Mouse (Mus musculus): ENCODE data around the gene Thsd4. TPM values are rescaled to one million over a fixed set of nuclear protein-coding genes. Genes with fewer than 3 reads are reported as not detected.

Thsd4 gene
- polyA plus RNA-seq, 1 experiment: 1.3 TPM

- Histone ChIP-seq H3K27me3 (ENCODE audit: control insufficient read depth, insufficient read depth, insufficient read length) (no peaks in the 10 kb centered on the region), H3ac (ENCODE audit: control insufficient read depth, insufficient read length, low read depth) (no peak overlapping the region), H3K79me2 (ENCODE audit: control insufficient read depth, insufficient read depth) (no peaks in the 10 kb centered on the region), H3K79me3 (ENCODE audit: low read depth) (no peaks in the 10 kb centered on the region), H3K4me3 (ENCODE audit: insufficient read depth, poor library complexity, severe bottlenecking) (no peak overlapping the region), H3K36me3 (ENCODE audit: control insufficient read depth, insufficient read depth) (no peaks in the 10 kb centered on the region)
- TF ChIP-seq CEBPB (IDR thresholded peaks at IDR 0.05; ENCODE audit: low read depth) (no peak), MYOG (IDR thresholded peaks at IDR 0.05; ENCODE audit: control insufficient read depth, extremely low read depth, insufficient read length) (no peak), USF1 (IDR thresholded peaks at IDR 0.05; ENCODE audit: low read depth) (no peak), MAX (IDR thresholded peaks at IDR 0.05) (no peak), MYOD1 (IDR thresholded peaks at IDR 0.05; ENCODE audit: control insufficient read depth, insufficient read length, low read depth) (no peak), CTCF (IDR thresholded peaks at IDR 0.05; ENCODE audit: control insufficient read depth, insufficient read depth, insufficient read length) (no peak), FOSL1 (IDR thresholded peaks at IDR 0.05; ENCODE audit: insufficient read depth, low read length, poor library complexity, severe bottlenecking) (no peak)
Observed at GRCm38 (mm10) chr9:60405777-60406176, 116.1 kb downstream of the Thsd4 start.

- H3K36me3 ChIP-seq (ENCODE audit: control insufficient read depth, insufficient read depth): no peaks in the 10 kb centered on the region
- no peak for TF ChIP-seq MAX (IDR thresholded peaks at IDR 0.05)
- no peak for TF ChIP-seq MYOD1 (IDR thresholded peaks at IDR 0.05; ENCODE audit: control insufficient read depth, insufficient read length, low read depth)
- no peak for TF ChIP-seq USF1 (IDR thresholded peaks at IDR 0.05; ENCODE audit: low read depth)
- no peak for TF ChIP-seq FOSL1 (IDR thresholded peaks at IDR 0.05; ENCODE audit: insufficient read depth, low read length, poor library complexity, severe bottlenecking)
- TF ChIP-seq MYOG (IDR thresholded peaks at IDR 0.05; ENCODE audit: control insufficient read depth, extremely low read depth, insufficient read length): no peak
Observed at GRCm38 (mm10) chr9:60402681-60403080, 119.2 kb downstream of the Thsd4 start.

GRCm38 (mm10) chr9:60400001-60400400 is 121.8 kb downstream of the Thsd4 start:
- Histone ChIP-seq H3K36me3 (ENCODE audit: control insufficient read depth, insufficient read depth) (no peaks in the 10 kb centered on the region), H3K27me3 (ENCODE audit: control insufficient read depth, insufficient read depth, insufficient read length) (no peaks in the 10 kb centered on the region), H3K79me2 (ENCODE audit: control insufficient read depth, insufficient read depth) (no peaks in the 10 kb centered on the region), H3ac (ENCODE audit: control insufficient read depth, insufficient read length, low read depth) (no peak overlapping the region), H3K4me3 (ENCODE audit: insufficient read depth, poor library complexity, severe bottlenecking) (no peak overlapping the region), H3K79me3 (ENCODE audit: low read depth) (no peaks in the 10 kb centered on the region)
- TF ChIP-seq MYOD1 (IDR thresholded peaks at IDR 0.05; ENCODE audit: control insufficient read depth, insufficient read length, low read depth) (no peak), MYOG (IDR thresholded peaks at IDR 0.05; ENCODE audit: control insufficient read depth, extremely low read depth, insufficient read length) (no peak), CTCF (IDR thresholded peaks at IDR 0.05; ENCODE audit: control insufficient read depth, insufficient read depth, insufficient read length) (no peak), MAX (IDR thresholded peaks at IDR 0.05) (no peak), FOSL1 (IDR thresholded peaks at IDR 0.05; ENCODE audit: insufficient read depth, low read length, poor library complexity, severe bottlenecking) (no peak), CEBPB (IDR thresholded peaks at IDR 0.05; ENCODE audit: low read depth) (no peak), USF1 (IDR thresholded peaks at IDR 0.05; ENCODE audit: low read depth) (no peak)

More at GRCm38 (mm10) chr9:60402681-60403080, 119.2 kb downstream of the Thsd4 start:
- Histone ChIP-seq H3K79me2 (ENCODE audit: control insufficient read depth, insufficient read depth) (no peaks in the 10 kb centered on the region), H3ac (ENCODE audit: control insufficient read depth, insufficient read length, low read depth) (no peak overlapping the region), H3K27me3 (ENCODE audit: control insufficient read depth, insufficient read depth, insufficient read length) (no peaks in the 10 kb centered on the region), H3K4me3 (ENCODE audit: insufficient read depth, poor library complexity, severe bottlenecking) (no peak overlapping the region), H3K79me3 (ENCODE audit: low read depth) (no peaks in the 10 kb centered on the region)

- no peak for TF ChIP-seq FOSL1 (IDR thresholded peaks at IDR 0.05; ENCODE audit: insufficient read depth, low read length, poor library complexity, severe bottlenecking)
- no peak for TF ChIP-seq CTCF (IDR thresholded peaks at IDR 0.05; ENCODE audit: control insufficient read depth, insufficient read depth, insufficient read length)
- no peak for TF ChIP-seq MYOG (IDR thresholded peaks at IDR 0.05; ENCODE audit: control insufficient read depth, extremely low read depth, insufficient read length)
- TF ChIP-seq CEBPB (IDR thresholded peaks at IDR 0.05; ENCODE audit: low read depth): no peak
- TF ChIP-seq MAX (IDR thresholded peaks at IDR 0.05): no peak
- no peak for TF ChIP-seq USF1 (IDR thresholded peaks at IDR 0.05; ENCODE audit: low read depth)
- no peak for TF ChIP-seq MYOD1 (IDR thresholded peaks at IDR 0.05; ENCODE audit: control insufficient read depth, insufficient read length, low read depth)
- Histone ChIP-seq H3K79me3 (ENCODE audit: low read depth) (no peaks in the 10 kb centered on the region), H3K4me3 (ENCODE audit: insufficient read depth, poor library complexity, severe bottlenecking) (no peak overlapping the region), H3K27me3 (ENCODE audit: control insufficient read depth, insufficient read depth, insufficient read length) (no peaks in the 10 kb centered on the region), H3ac (ENCODE audit: control insufficient read depth, insufficient read length, low read depth) (no peak overlapping the region), H3K79me2 (ENCODE audit: control insufficient read depth, insufficient read depth) (no peaks in the 10 kb centered on the region), H3K36me3 (ENCODE audit: control insufficient read depth, insufficient read depth) (no peaks in the 10 kb centered on the region)
Observed at GRCm38 (mm10) chr9:60398073-60398472, 123.8 kb downstream of the Thsd4 start.

GRCm38 (mm10) chr9:60396096-60396495 is 125.8 kb downstream of the Thsd4 start:
- no peaks in the 10 kb centered on the region for H3K79me2 ChIP-seq (ENCODE audit: control insufficient read depth, insufficient read depth)
- no peaks in the 10 kb centered on the region for H3K36me3 ChIP-seq (ENCODE audit: control insufficient read depth, insufficient read depth)
- H3K79me3 ChIP-seq (ENCODE audit: low read depth): no peaks in the 10 kb centered on the region
- H3K4me3 ChIP-seq (ENCODE audit: insufficient read depth, poor library complexity, severe bottlenecking): no peak overlapping the region
- no peaks in the 10 kb centered on the region for H3K27me3 ChIP-seq (ENCODE audit: control insufficient read depth, insufficient read depth, insufficient read length)
- TF ChIP-seq USF1 (IDR thresholded peaks at IDR 0.05; ENCODE audit: low read depth) (no peak), MAX (IDR thresholded peaks at IDR 0.05) (no peak), CTCF (IDR thresholded peaks at IDR 0.05; ENCODE audit: control insufficient read depth, insufficient read depth, insufficient read length) (no peak), MYOG (IDR thresholded peaks at IDR 0.05; ENCODE audit: control insufficient read depth, extremely low read depth, insufficient read length) (no peak), CEBPB (IDR thresholded peaks at IDR 0.05; ENCODE audit: low read depth) (no peak), FOSL1 (IDR thresholded peaks at IDR 0.05; ENCODE audit: insufficient read depth, low read length, poor library complexity, severe bottlenecking) (no peak), MYOD1 (IDR thresholded peaks at IDR 0.05; ENCODE audit: control insufficient read depth, insufficient read length, low read depth) (no peak)
- H3ac ChIP-seq (ENCODE audit: control insufficient read depth, insufficient read length, low read depth): no peak overlapping the region

GRCm38 (mm10) chr9:60392916-60393315 is 128.9 kb downstream of the Thsd4 start:
- no peaks in the 10 kb centered on the region for H3K27me3 ChIP-seq (ENCODE audit: control insufficient read depth, insufficient read depth, insufficient read length)
- no peaks in the 10 kb centered on the region for H3K79me2 ChIP-seq (ENCODE audit: control insufficient read depth, insufficient read depth)
- TF ChIP-seq MAX (IDR thresholded peaks at IDR 0.05) (no peak), USF1 (IDR thresholded peaks at IDR 0.05; ENCODE audit: low read depth) (no peak), FOSL1 (IDR thresholded peaks at IDR 0.05; ENCODE audit: insufficient read depth, low read length, poor library complexity, severe bottlenecking) (no peak), MYOD1 (IDR thresholded peaks at IDR 0.05; ENCODE audit: control insufficient read depth, insufficient read length, low read depth) (no peak), CEBPB (IDR thresholded peaks at IDR 0.05; ENCODE audit: low read depth) (no peak), MYOG (IDR thresholded peaks at IDR 0.05; ENCODE audit: control insufficient read depth, extremely low read depth, insufficient read length) (no peak), CTCF (IDR thresholded peaks at IDR 0.05; ENCODE audit: control insufficient read depth, insufficient read depth, insufficient read length) (no peak)
- H3K4me3 ChIP-seq (ENCODE audit: insufficient read depth, poor library complexity, severe bottlenecking): no peak overlapping the region
- H3K79me3 ChIP-seq (ENCODE audit: low read depth): no peaks in the 10 kb centered on the region
- H3ac ChIP-seq (ENCODE audit: control insufficient read depth, insufficient read length, low read depth): no peak overlapping the region
- no peaks in the 10 kb centered on the region for H3K36me3 ChIP-seq (ENCODE audit: control insufficient read depth, insufficient read depth)
